Mouse (Mus musculus) lung, adult 2 months (tissue): ENCODE measurements at regions not wholly inside any gene's neighbourhood (a gene's known extent, or its start where the extent isn't known, plus 50 kb on each side); places are given as distances from the start of the nearest gene placed in this dataset.

Experiments used
- CTCF ChIP-seq: fragments of 200-500 bp; IDR thresholded peaks from 2 replicates; pipeline ENCODE4 v1.5.1; 2011; ENCODE audit warnings: mild to moderate bottlenecking, low read length, control low read depth; ENCODE audit not compliant: insufficient read depth
- POLR2A ChIP-seq: fragments of 200-500 bp; IDR thresholded peaks from 2 replicates; pipeline ENCODE4 v1.6.1; 2011; ENCODE audit warnings: low read depth, mild to moderate bottlenecking, control low read depth, low read length, borderline replicate concordance; ENCODE audit errors: extremely low read depth

- no peak for TF ChIP-seq CTCF
- no peak for TF ChIP-seq POLR2A
Observed at GRCm38 (mm10) chr13:71271727-71272418, 430.3 kb upstream of the Adamts16 start.
